Mouse (Mus musculus) MEL (cell line): ENCODE data around the gene Rhobtb1. TPM values are rescaled to one million over a fixed set of nuclear protein-coding genes. Genes with fewer than 3 reads are reported as not detected.

Source experiments
- DNase-seq: peaks from one replicate; pipeline ENCODE4 v3.0.0; 2011; ENCODE audit warnings: low read depth, low spot score
- H3K27ac ChIP-seq: 2 replicates; pipeline ENCODE4 v1.5.1; 2012; ENCODE audit warnings: low read depth, mild to moderate bottlenecking, control low read depth, low read length, moderate library complexity; ENCODE audit not compliant: control insufficient read depth
- H3K27me3 ChIP-seq, 2 experiments: fragments of 150-350 bp in 1 of 2; sonication (generic) in 1 of 2; 2 replicates each; pipeline ENCODE4 v1.6.1; 2012; ENCODE audit warnings: low read length in 2 of 2, mild to moderate bottlenecking in 2 of 2, improper control_type of control experiment in 1 of 2, moderate library complexity in 1 of 2; ENCODE audit not compliant: insufficient read depth in 2 of 2, control insufficient read depth in 1 of 2
- H3K36me3 ChIP-seq, 2 experiments: 2 replicates each; pipeline ENCODE4 v1.6.1; 2012 to 2014; ENCODE audit warnings: low read length in 2 of 2, improper control_type of control experiment in 1 of 2, inconsistent platforms in 1 of 2, mild to moderate bottlenecking in 1 of 2; ENCODE audit not compliant: insufficient read depth in 2 of 2, control insufficient read depth in 1 of 2
- H3K4me1 ChIP-seq, 2 experiments: fragments of 150-350 bp in 1 of 2; sonication (generic) in 1 of 2; 2 replicates each; pipeline ENCODE4 v1.6.1; 2012; ENCODE audit warnings: low read length in 2 of 2, improper control_type of control experiment in 1 of 2, mild to moderate bottlenecking in 1 of 2; ENCODE audit not compliant: insufficient read depth in 2 of 2, control insufficient read depth in 1 of 2
- H3K4me3 ChIP-seq, 2 experiments: fragments of 150-350 bp in 1 of 2; sonication (generic) in 1 of 2; 2 replicates each; pipeline ENCODE4 v1.5.1; 2012; ENCODE audit warnings: low read depth in 2 of 2, low read length in 2 of 2, mild to moderate bottlenecking in 2 of 2, moderate library complexity in 2 of 2, control low read depth in 1 of 2, improper control_type of control experiment in 1 of 2; ENCODE audit not compliant: control insufficient read depth in 1 of 2, insufficient read depth in 1 of 2
- H3K79me2 ChIP-seq: 2 replicates; pipeline ENCODE4 v1.6.1; 2012; ENCODE audit warnings: mild to moderate bottlenecking, low read length, moderate library complexity; ENCODE audit not compliant: control insufficient read depth, poor library complexity, insufficient read depth
- H3K9ac ChIP-seq: 2 replicates; pipeline ENCODE4 v1.6.1; 2012; ENCODE audit warnings: low read depth, mild to moderate bottlenecking, control low read depth, low read length, moderate library complexity; ENCODE audit not compliant: control insufficient read depth, poor library complexity, severe bottlenecking
- H3K9me3 ChIP-seq: fragments of 150-350 bp; sonication (generic); replicated peaks from 2 replicates; pipeline ENCODE4 v1.6.1; 2012; ENCODE audit warnings: mild to moderate bottlenecking, low read length, improper control_type of control experiment, moderate library complexity; ENCODE audit not compliant: insufficient read depth
- BHLHE40 ChIP-seq: IDR thresholded peaks from 2 replicates; pipeline ENCODE4 v1.6.1; 2012; ENCODE audit warnings: low read depth, mild to moderate bottlenecking, inconsistent platforms, low read length, improper control_type of control experiment, borderline replicate concordance
- CHD1 ChIP-seq: IDR thresholded peaks from 2 replicates; pipeline ENCODE4 v1.6.1; 2012; ENCODE audit warnings: low read depth, mild to moderate bottlenecking, inconsistent platforms, low read length, improper control_type of control experiment
- CHD2 ChIP-seq: IDR thresholded peaks from 2 replicates; pipeline ENCODE4 v1.6.1; 2011; ENCODE audit warnings: low read length, improper control_type of control experiment
- GABPA ChIP-seq: IDR thresholded peaks from 2 replicates; pipeline ENCODE4 v1.6.1; 2012; ENCODE audit warnings: low read depth, mild to moderate bottlenecking, inconsistent platforms, low read length, improper control_type of control experiment, moderate library complexity
- JUND ChIP-seq: IDR thresholded peaks from 2 replicates; pipeline ENCODE4 v1.6.1; 2011; ENCODE audit warnings: low read depth, mild to moderate bottlenecking, improper control_type of control experiment, low read length
- MAFK ChIP-seq: IDR thresholded peaks from 2 replicates; pipeline ENCODE4 v1.6.1; 2011; ENCODE audit warnings: low read depth, mild to moderate bottlenecking, low read length, improper control_type of control experiment, borderline replicate concordance
- MAZ ChIP-seq: IDR thresholded peaks from 2 replicates; pipeline ENCODE4 v1.6.1; 2012; ENCODE audit warnings: low read depth, mild to moderate bottlenecking, inconsistent platforms, low read length, improper control_type of control experiment
- MXI1 ChIP-seq: IDR thresholded peaks from 2 replicates; pipeline ENCODE4 v1.6.1; 2011; ENCODE audit warnings: mild to moderate bottlenecking, low read depth, low read length, improper control_type of control experiment
- MYC ChIP-seq: IDR thresholded peaks from 2 replicates; pipeline ENCODE4 v1.6.1; 2011; ENCODE audit warnings: low read depth, mild to moderate bottlenecking, low read length, improper control_type of control experiment, moderate library complexity
- NELFE ChIP-seq: IDR thresholded peaks from 2 replicates; pipeline ENCODE4 v1.6.1; 2011; ENCODE audit warnings: low read depth, low read length, improper control_type of control experiment
- POLR2A ChIP-seq, 2 experiments: IDR thresholded peaks; 2 replicates each; pipeline ENCODE4 v1.6.1; 2011 to 2012; ENCODE audit warnings: low read length in 2 of 2, mild to moderate bottlenecking in 2 of 2, control low read depth in 1 of 2, improper control_type of control experiment in 1 of 2, low read depth in 1 of 2, moderate library complexity in 1 of 2; ENCODE audit not compliant: control insufficient read depth in 1 of 2, insufficient read depth in 1 of 2, poor library complexity in 1 of 2
- POLR2AphosphoS2 ChIP-seq: IDR thresholded peaks from 2 replicates; pipeline ENCODE4 v1.6.1; 2011; ENCODE audit warnings: low read length, improper control_type of control experiment
- POLR2AphosphoS5 ChIP-seq: IDR thresholded peaks from 2 replicates; pipeline ENCODE4 v1.6.1; 2012; ENCODE audit warnings: low read depth, borderline replicate concordance, mild to moderate bottlenecking, inconsistent platforms, low read length, moderate library complexity, mixed read lengths
- RAD21 ChIP-seq: IDR thresholded peaks from 2 replicates; pipeline ENCODE4 v1.6.1; 2011; ENCODE audit warnings: mild to moderate bottlenecking, low read depth, low read length, improper control_type of control experiment
- RCOR1 ChIP-seq: IDR thresholded peaks from 2 replicates; pipeline ENCODE4 v1.6.1; 2012; ENCODE audit warnings: low read depth, mild to moderate bottlenecking, inconsistent platforms, low read length, improper control_type of control experiment
- TAL1 ChIP-seq: IDR thresholded peaks from 2 replicates; pipeline ENCODE4 v1.6.1; 2012; ENCODE audit warnings: mild to moderate bottlenecking, inconsistent platforms, low read length, moderate library complexity, mixed read lengths
- TBP ChIP-seq: IDR thresholded peaks from 2 replicates; pipeline ENCODE4 v1.8.0; 2011; ENCODE audit warnings: low read depth, low read length, improper control_type of control experiment
- USF1 ChIP-seq: IDR thresholded peaks from 2 replicates; pipeline ENCODE4 v1.6.1; 2014; ENCODE audit warnings: low read depth, mild to moderate bottlenecking, inconsistent platforms, low read length, improper control_type of control experiment, moderate library complexity
- USF2 ChIP-seq, 2 experiments: IDR thresholded peaks; 2 replicates each; pipeline ENCODE4 v1.6.1; 2011 to 2012; ENCODE audit warnings: improper control_type of control experiment in 2 of 2, low read length in 2 of 2, borderline replicate concordance in 1 of 2, inconsistent platforms in 1 of 2, low read depth in 1 of 2, mild to moderate bottlenecking in 1 of 2; ENCODE audit not compliant: insufficient read depth in 1 of 2
- ZMIZ1 ChIP-seq: IDR thresholded peaks from 2 replicates; pipeline ENCODE4 v1.6.1; 2012; ENCODE audit warnings: low read depth, mild to moderate bottlenecking, inconsistent platforms, low read length, improper control_type of control experiment, moderate library complexity
- ZNF384 ChIP-seq: IDR thresholded peaks from 2 replicates; pipeline ENCODE4 v1.6.1; 2012; ENCODE audit warnings: low read depth, mild to moderate bottlenecking, inconsistent platforms, low read length, improper control_type of control experiment
- polyA plus RNA-seq, 2 experiments: library from polyadenylated mRNA; stranded (reverse) in 1 of 2; unstranded in 1 of 2; fragments of >175 nt in 1 of 2; fragments of >200 nt in 1 of 2; gene quantifications; 2 replicates each; pipeline versions ENCODE4 v1.2.1 to v1.2.4; 2012; ENCODE audit warnings: low replicate concordance in 2 of 2, low read depth in 1 of 2; ENCODE audit not compliant: insufficient read length in 2 of 2, insufficient read depth in 1 of 2, missing spikeins in 1 of 2
- total RNA-seq: library from RNA; depleted of rRNA; stranded (reverse); fragments of 300-350 nt; gene quantifications from 2 replicates; pipeline ENCODE4 v1.2.3, GENCODE M21; 2012

Rhobtb1 gene
- total and polyA plus RNA-seq, 3 experiments = not detected

- TF ChIP-seq RCOR1 = no peak
- no peak for TF ChIP-seq MXI1
- TF ChIP-seq CHD1 = no peak
- TF ChIP-seq ZNF384 = no peak
- TF ChIP-seq USF2 (IDR thresholded peaks at IDR 0.05; ENCODE audit: borderline replicate concordance in 1 of 2, insufficient read depth in 1 of 2, low read depth in 1 of 2, low read length in 2 of 2) = no peak
- no peak for TF ChIP-seq ZMIZ1
- Histone ChIP-seq H3K4me3 (no peak overlapping the region), H3K27ac (no peak overlapping the region), H3K27me3 (no peaks in the 10 kb centered on the region; a peak in 1 of 4 replicates), H3K9me3 (no peaks in the 10 kb centered on the region), H3K4me1 (no peaks in the 10 kb centered on the region), H3K36me3 (no peaks in the 10 kb centered on the region), H3K9ac (no peak overlapping the region), H3K79me2 (no peaks in the 10 kb centered on the region)
- no peak for DNase-seq
Observed at GRCm38 (mm10) chr10:69237781-69238180, 86.5 kb downstream of the Rhobtb1 start.

GRCm38 (mm10) chr10:69238311-69238710 is 87.1 kb downstream of the Rhobtb1 start:
- DNase-seq = no peak
- TF ChIP-seq USF2 (IDR thresholded peaks at IDR 0.05; ENCODE audit: borderline replicate concordance in 1 of 2, insufficient read depth in 1 of 2, low read depth in 1 of 2, low read length in 2 of 2) (no peak), ZNF384 (no peak), POLR2AphosphoS2 (no peak), CHD2 (no peak), GABPA (no peak), JUND (no peak), TBP (no peak), MYC (no peak), USF1 (no peak), MAZ (no peak), RCOR1 (no peak), POLR2AphosphoS5 (no peak), BHLHE40 (no peak), RAD21 (no peak), CHD1 (no peak), NELFE (no peak), TAL1 (no peak), MAFK (no peak), POLR2A (IDR thresholded peaks at IDR 0.05; ENCODE audit: control insufficient read depth in 1 of 2, insufficient read depth in 1 of 2, low read depth in 1 of 2, low read length in 2 of 2, poor library complexity in 1 of 2) (no peak)
- Histone ChIP-seq H3K27ac (no peak overlapping the region), H3K27me3 (no peaks in the 10 kb centered on the region; a peak in 1 of 4 replicates), H3K9ac (no peak overlapping the region), H3K4me1 (no peaks in the 10 kb centered on the region), H3K36me3 (no peaks in the 10 kb centered on the region), H3K4me3 (no peak overlapping the region), H3K79me2 (no peaks in the 10 kb centered on the region), H3K9me3 (no peaks in the 10 kb centered on the region)
